Mouse (Mus musculus) gastrocnemius, adult 2 months (tissue): ENCODE measurements around the gene Ccnb1ip1. TPM values are rescaled to one million over a fixed set of nuclear protein-coding genes. Genes with fewer than 3 reads are reported as not detected.
A peak's percentile ranks its signal among the peaks of the same experiment; 100 is the strongest.

ENCODE experiments used
- DNase-seq: peaks from one replicate; pipeline ENCODE4 v3.0.0; 2022
- H3K27ac ChIP-seq: fragments of 200-600 bp; 2 replicates; pipeline ENCODE4 v1.8.1; 2022; ENCODE audit warnings: mild to moderate bottlenecking
- H3K4me3 ChIP-seq: fragments of 200-600 bp; 2 replicates; pipeline ENCODE4 v1.8.1; 2022; ENCODE audit warnings: mild to moderate bottlenecking, moderate library complexity
- CTCF ChIP-seq: fragments of 200-600 bp; IDR thresholded peaks from 2 replicates; pipeline ENCODE4 v1.8.1; 2022; ENCODE audit warnings: antibody characterized with exemption, mild to moderate bottlenecking, moderate library complexity
- intact Hi-C: fragments of 180-260 bp; cut with DNase I; formaldehyde crosslinking; loops from one replicate; pipeline ENCODE4 v1.15.1; 2025
- total RNA-seq, 2 experiments: library from RNA; stranded (reverse); gene quantifications; 2 replicates each; pipeline ENCODE4 v1.2.3; 2021

Gene Ccnb1ip1
- total RNA-seq, 2 experiments from 2014 or later = not detected

DNA sequence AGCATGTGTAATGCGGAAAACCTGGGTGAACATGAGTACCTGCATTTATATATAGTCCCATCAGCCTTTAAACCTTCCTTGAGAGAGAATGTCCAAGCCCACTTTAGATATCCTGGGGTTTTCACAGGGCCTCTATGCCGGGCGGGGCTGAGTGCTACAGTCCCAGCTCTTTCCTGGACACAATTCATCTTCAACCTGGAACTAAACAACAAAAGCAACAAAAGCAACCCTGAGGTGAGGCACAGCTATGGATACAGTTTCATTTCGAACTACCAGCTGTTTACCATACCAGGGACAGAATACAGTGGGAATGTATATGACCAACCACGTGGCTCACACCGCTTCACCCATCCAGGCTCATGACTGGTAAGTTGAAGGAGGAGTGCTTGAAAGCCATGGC is 5.1 kb downstream of the Ccnb1ip1 start:
- TF ChIP-seq CTCF = no peak
- H3K27ac ChIP-seq = no peak overlapping the region
- no peak for DNase-seq
- intact Hi-C loops = no loop called here
- H3K4me3 ChIP-seq = no peak overlapping the region

DNA sequence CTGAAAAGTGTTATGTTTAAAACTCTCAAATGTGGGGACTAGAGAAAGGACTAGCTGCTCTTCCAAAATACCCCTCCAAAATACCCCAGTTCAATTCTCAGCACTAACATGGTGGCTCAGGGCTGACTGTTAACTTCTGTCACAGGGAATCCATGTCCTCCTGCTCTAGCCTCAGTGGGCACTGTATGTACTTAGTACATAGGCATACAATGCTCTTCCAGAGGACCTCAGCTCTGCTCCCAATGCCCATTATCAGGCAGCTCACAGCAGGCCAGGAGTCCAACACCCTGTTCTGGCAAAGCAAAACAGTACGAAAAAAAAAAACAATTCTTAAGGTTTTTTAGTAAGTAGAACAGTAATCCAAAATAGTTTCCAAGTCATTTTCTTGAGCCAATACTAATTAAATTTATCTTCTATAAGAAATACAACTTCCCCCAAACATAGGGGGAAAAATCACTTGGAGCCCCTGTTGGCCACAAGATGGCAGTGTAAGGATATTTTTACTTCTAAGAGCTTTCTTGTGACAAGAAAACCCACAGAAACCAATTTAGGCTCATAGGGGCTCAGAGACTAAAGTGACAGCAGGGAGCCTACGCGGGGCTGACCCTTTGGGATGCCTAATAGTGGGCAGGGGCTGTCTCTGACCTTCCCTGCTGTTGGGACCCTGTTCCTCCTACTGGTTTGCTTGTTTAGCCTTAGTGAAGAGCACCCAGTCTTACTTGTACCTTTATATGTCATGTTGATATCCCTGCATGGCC is 7.9 kb downstream of the Ccnb1ip1 start:
- DNase-seq = peak; percentile 21
- intact Hi-C loops = loop anchor here (1.0 kb wide), 1 partner anchor 264 kb away; no protein-coding TSS in a partner anchor
- Histone ChIP-seq H3K27ac (peak overlapping the region; percentile 20; the same call in 1 of the 2 replicates), H3K4me3 (no peak overlapping the region)
- TF ChIP-seq CTCF = peak; percentile 81

DNA sequence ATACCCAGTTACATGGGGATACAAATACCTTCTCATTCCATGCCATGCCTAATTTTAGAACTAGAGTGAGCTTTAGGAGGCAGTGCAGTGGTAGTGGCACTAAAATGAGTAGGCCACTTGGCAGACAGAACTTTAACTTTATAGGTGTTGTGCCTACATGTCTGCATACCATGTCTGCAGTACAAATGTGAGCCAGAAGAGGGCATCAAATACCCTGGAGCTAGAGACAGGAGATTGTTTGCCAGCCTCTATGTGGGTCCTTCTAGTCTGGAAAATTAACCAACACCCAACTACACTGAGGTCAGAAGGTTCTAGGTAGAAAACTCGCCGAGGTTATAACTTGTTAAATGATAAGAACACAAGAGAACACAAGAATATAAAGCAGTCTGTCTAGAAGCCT is 9.0 kb downstream of the Ccnb1ip1 start:
- DNase-seq = no peak
- TF ChIP-seq CTCF = peak; percentile 41
- intact Hi-C loops = no loop called here
- Histone ChIP-seq H3K27ac (no peak overlapping the region), H3K4me3 (no peak overlapping the region)

DNA sequence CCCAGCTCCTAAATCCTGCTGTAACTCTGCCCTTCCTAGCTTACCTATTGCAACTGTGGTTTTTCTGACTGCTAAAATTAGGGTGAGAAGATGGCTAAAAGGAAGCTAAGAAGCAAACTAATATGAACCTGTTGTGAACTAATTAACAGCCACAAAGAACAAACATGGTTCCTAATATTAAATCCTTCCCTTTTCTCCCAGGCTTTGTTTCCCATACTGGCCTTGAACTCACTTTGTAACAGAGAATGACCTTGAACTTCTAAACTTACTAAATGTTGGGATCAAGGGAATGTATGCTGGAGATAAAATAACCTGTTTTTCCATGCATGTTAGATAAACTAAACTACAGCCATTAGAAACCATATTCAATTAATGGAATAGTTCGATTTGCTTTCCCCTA is 11.1 kb downstream of the Ccnb1ip1 start:
- intact Hi-C loops = no loop called here
- no peak for DNase-seq
- H3K4me3 ChIP-seq = no peak overlapping the region

DNA sequence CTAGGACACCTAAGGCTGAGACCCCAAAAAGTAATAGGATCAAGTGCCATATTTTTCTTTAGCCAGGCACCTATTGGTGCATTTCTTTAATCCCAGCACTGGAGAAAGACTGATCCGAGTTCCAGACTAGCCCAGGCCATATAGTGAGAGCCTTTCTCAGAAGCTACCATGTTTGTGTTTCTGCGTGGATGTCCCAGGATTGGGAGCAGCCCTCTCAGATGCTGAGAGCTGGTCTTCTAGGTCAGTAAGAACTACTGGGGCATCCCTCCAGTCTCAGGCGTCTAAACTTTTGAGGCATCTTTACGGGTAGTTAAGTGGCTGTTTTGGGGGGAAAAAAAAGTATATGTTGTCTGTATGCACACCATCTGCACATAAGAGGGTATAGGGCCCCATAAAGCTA is 11.6 kb downstream of the Ccnb1ip1 start:
- Histone ChIP-seq H3K27ac (no peak overlapping the region), H3K4me3 (no peak overlapping the region)
- intact Hi-C loops = no loop called here
- no peak for DNase-seq
- TF ChIP-seq CTCF = no peak

More for the DNA sequence above, 11.1 kb downstream of the Ccnb1ip1 start:
- no peak for TF ChIP-seq CTCF
- H3K27ac ChIP-seq = no peak overlapping the region

DNA sequence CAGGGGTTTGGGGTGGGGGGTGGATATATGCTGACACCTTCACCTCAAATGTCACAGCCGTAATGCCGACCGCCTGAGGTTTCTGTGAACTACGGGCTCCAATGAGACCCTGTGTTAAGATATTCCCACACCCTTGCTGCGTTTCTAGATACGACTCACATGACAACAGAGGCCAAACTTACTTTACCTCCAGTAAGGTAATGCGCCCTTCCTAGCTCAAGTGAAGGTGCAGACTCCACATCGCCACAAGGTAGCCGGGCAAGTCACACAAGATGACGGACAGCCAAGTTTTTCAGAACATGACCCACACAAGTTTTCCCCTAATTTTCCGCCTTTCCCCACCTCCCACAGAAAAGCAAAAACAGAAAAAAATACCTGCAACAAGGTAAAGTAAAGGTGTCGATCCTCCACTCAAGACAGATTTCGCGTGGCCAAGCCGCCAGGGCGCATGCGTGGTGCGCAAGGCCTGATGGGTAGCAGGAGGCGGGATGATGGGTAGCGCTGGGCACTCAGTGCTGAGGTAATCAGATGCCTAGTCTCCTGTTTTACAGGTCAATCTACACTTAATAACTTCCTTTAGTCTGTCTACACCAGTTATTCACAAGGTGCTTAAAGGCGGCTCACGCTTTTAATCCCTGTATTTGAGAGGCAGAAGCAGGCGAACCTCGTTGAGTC is 12.1 kb downstream of the Ccnb1ip1 start:
- Histone ChIP-seq H3K27ac (no peak overlapping the region), H3K4me3 (no peak overlapping the region)
- intact Hi-C loops = no loop called here
- no peak for DNase-seq
- no peak for TF ChIP-seq CTCF

DNA sequence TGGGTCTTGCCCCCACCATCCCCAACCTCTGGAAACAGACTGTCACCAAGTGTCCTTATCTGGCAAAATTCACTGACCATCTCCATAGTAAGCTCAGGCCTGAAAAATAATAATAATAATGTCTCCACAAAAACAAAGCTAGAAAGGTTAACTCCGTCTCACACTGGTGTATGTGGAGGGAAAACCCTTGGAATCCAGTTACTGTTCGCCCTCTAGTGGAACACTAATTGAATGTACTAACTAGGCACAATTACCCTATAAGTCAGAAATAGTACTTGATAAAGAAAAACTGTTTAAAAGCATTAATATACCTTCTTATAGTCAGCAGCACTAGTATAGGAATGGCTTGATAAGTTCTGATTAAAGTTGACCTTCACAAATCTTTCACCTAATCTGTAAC is 19.4 kb downstream of the Ccnb1ip1 start:
- intact Hi-C loops = no loop called here
- peak; percentile 10; the same call in 1 of the 2 replicates for TF ChIP-seq CTCF
- Histone ChIP-seq H3K27ac (no peak overlapping the region), H3K4me3 (no peak overlapping the region)
- DNase-seq = no peak

DNA sequence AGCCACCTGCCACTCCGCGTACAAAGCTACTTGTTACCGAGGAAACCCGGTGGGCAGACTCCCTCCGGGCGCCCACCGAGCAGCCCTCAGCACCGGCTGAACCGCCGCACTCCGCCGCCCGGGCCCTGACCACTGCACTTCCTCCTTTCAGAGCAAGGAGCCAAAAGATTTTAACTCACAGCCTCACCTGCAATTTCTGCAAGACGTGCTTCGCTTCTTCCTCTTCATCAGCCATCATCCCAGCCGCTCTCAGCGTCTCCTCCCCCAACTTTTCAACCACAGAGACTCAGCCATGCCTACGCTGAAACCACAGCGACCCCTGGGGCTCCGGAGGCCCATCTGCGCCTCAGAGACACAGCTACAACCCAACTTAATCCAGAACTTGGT is 22.3 kb downstream of the Ccnb1ip1 start, which contains the start of gene Ttc5:
TSS of gene Ttc5 (minus strand) at position 269 of the 387 bp plus-strand sequence.
- TF ChIP-seq CTCF = peak; percentile 98
- Histone ChIP-seq H3K4me3 (peak within 1 kb of the TSS; percentile 100), H3K27ac (peak within 1 kb of the TSS; percentile 87)
- intact Hi-C loops = no loop called here
- DNase-seq = peak; percentile 92

DNA sequence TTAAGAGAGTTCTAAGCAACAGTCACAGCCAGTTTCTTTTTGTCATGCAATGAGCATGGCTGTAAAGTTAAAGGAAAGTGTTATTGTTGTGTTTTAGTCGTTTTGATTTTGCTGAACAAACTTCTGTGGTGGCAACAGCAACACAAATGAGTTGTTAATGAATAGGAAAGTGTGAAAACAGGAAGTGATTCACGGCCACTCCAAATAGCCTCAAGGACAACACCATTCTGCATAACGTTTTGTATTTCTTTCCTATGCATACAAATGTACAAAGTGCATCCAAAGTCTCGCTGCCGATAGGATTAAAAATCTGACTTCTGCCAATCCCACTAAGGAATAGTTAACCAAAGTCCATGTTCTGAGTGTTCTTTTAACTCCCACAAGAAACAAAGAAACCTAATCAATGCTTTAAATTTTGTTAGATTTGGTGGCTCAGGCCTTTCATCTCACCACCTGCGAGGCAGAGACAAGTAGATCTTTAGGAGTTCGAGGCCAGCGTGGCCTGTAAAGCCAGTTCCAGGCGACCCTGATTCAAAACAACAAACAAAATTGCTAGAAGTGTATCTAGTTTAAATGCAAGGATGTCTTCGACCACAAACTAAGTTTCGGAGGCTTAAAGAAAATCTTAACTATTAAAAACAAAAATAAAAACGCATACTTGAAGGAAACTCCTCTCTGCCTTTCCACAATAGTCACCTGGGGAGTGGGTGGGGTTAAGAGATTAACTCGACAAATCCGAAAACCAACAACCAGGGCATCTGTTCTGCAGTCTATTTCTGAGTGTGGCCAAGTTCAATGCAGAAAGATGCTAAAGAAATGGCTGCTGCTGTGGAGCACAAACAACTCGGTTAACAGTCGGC is 22.9 kb downstream of the Ccnb1ip1 start:
- no peak for TF ChIP-seq CTCF
- Histone ChIP-seq H3K27ac (peak overlapping the region; percentile 87), H3K4me3 (peak overlapping the region; percentile 100)
- DNase-seq = no peak
- intact Hi-C loops = no loop called here

DNA sequence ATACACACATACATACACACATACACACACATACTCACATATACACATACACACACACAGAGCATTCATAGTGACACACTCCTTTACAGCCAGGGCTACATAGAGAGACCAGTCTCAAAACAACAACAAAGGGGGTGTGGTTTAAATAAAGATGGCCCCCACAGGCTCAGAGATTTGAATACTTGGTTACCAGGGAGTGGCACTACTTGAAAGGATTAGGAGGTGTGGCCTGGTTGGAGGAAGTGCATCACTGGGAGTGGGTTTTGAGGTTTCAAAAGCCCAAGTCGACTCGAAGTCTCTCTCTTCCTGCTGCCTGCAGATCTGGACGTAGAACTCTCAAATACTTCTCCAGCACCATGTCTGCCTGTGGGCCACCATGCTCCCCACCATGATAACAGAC is 25.4 kb downstream of the Ccnb1ip1 start:
- Histone ChIP-seq H3K27ac (no peak overlapping the region), H3K4me3 (no peak overlapping the region)
- DNase-seq = no peak
- no peak for TF ChIP-seq CTCF
- intact Hi-C loops = no loop called here

DNA sequence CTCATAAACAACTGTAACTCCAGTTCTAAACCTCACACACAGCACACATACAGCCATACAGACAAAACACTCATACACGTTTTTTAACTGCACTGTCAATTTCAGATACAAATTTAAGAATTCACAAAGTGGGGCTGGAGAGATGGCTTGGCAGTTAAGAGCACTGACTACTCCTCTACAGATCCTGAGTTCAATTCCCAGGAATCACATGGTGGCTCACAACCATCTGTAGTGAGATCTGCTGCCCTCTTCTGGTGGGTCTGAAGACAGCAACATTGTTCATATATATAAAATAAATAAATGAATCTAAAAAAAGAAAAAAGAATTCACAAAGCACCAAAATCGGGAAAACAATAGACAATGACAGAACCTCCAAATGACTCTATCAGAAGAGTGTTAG is 36.2 kb downstream of the Ccnb1ip1 start:
- no peak for DNase-seq
- intact Hi-C loops = no loop called here

DNA sequence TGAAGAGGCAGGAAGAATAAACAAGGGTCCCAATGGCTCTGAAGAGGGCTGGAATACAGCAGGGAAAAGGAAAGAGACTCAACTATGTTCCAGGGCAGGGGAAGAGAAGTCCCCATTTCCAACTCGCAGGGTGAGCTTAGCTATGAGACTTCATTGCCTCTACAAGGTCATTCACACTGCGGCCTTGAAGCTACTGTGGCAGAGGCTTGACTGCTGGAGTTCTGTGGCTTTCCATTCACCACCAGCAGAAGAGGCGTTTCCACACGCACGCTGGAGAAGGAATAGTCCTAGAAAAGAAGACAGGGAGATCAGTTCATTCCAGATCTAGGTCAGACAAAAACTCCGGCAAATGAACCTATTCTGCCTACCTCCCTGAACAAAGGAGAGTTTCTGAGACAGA is 41.8 kb downstream of the Ccnb1ip1 start:
- no peak overlapping the region for H3K4me3 ChIP-seq
- DNase-seq = no peak
- intact Hi-C loops = loop anchor here (10.0 kb wide), 1 partner anchor 59 kb away; no protein-coding TSS in a partner anchor
- no peak for TF ChIP-seq CTCF
- H3K27ac ChIP-seq = no peak overlapping the region

More for the DNA sequence above, 36.2 kb downstream of the Ccnb1ip1 start:
- no peak overlapping the region for H3K4me3 ChIP-seq
- H3K27ac ChIP-seq = no peak overlapping the region
- peak; percentile 42 for TF ChIP-seq CTCF
